ENCODE assay signal across 18 mouse cellular contexts in genomic region chr16:97869193-97870102, GRCm38 (mm10). TPM values are rescaled to one million over a fixed set of nuclear protein-coding genes. Genes with fewer than 3 reads are reported as not detected.
DNase-seq lines count a peak whose midpoint lies in the region; ATAC-seq and TF ChIP-seq lines count a peak whose summit lies in the region.
"Had no signal": no experiment of that assay in that cellular context is flagged by ENCODE, and none has a peak within 500 bp of the region (broad histone marks: within the 10 kb centered on the region; RNA-seq: fewer than 3 reads in every experiment).

No protein-coding gene starts in this region.

- no peaks in the 10 kb centered on the region for H3K79me2 ChIP-seq in CH12.LX (replicated peaks; ENCODE audit: control insufficient read depth, extremely low read depth, insufficient read depth, poor library complexity, severe bottlenecking)

- 0 out of 2 replicates have a peak overlapping the region, but pooled peaks have one; percentile 9 for H3K4me2 ChIP-seq in CH12.LX (ENCODE audit: insufficient read depth, low read depth, poor library complexity, severe bottlenecking)
- no peak overlapping the region for H3K4me2 ChIP-seq in midbrain, embryonic 15.5 days
- no peak overlapping the region for H3K4me2 ChIP-seq in liver, postnatal 0 days (ENCODE audit: low read depth, low read length)
- H3K4me2 ChIP-seq: embryonic facial prominence, embryonic 13.5 days; heart, embryonic 12.5 days had no signal

- 69% methylated on average over 6 of the region's 6 CpGs for WGBS in midbrain, embryonic 15.5 days
- WGBS in liver, postnatal 0 days (ENCODE audit: insufficient replicate concordance) = 67% methylated on average over 6 of the region's 6 CpGs

- no peak for DNase-seq in gastrocnemius, adult 2 months
- no peak for DNase-seq in gastrocnemius, postnatal 36 days
- DNase-seq in CH12.LX (ENCODE audit: extremely low read depth) = peak; percentile 74
- no peak for DNase-seq in liver, postnatal 0 days
- DNase-seq in urinary bladder, postnatal 25 days (ENCODE audit: low spot score) = no peak
- DNase-seq: adrenal gland, postnatal 14 days; cerebellum, adult 18-20 months; cerebellum, adult 9-11 months; cerebellum, postnatal 36 days; gastrocnemius, postnatal 14 days; kidney, adult 2 months had no signal

- no peak overlapping the region for H3K9ac ChIP-seq in CH12.LX (ENCODE audit: insufficient read depth, low read depth)
- no peak overlapping the region for H3K9ac ChIP-seq in midbrain, embryonic 15.5 days
- H3K9ac ChIP-seq in liver, postnatal 0 days (replicated peaks) = no peak overlapping the region
- H3K9ac ChIP-seq: embryonic facial prominence, embryonic 13.5 days; heart, embryonic 12.5 days had no signal

- H3K4me1 ChIP-seq in CH12.LX (ENCODE audit: control insufficient read depth in 1 of 2, insufficient read depth in 2 of 2) = peaks cover 14 to 77% of the 10 kb centered on the region in 2 experiments
- peaks cover 7% of the 10 kb centered on the region; the same call in 1 of the 2 replicates for H3K4me1 ChIP-seq in embryonic fibroblast, embryonic 13.5 days (ENCODE audit: control insufficient read depth, insufficient read depth, low read length)
- no peaks in the 10 kb centered on the region for H3K4me1 ChIP-seq in midbrain, embryonic 15.5 days
- no peaks in the 10 kb centered on the region for H3K4me1 ChIP-seq in liver, postnatal 0 days (ENCODE audit: insufficient read depth)
- H3K4me1 ChIP-seq: embryonic facial prominence, embryonic 13.5 days; heart, embryonic 12.5 days had no signal

- peaks cover 4% of the 10 kb centered on the region for H3K9me3 ChIP-seq in CH12.LX (replicated peaks; ENCODE audit: low read length)
- H3K9me3 ChIP-seq in midbrain, embryonic 15.5 days = no peaks in the 10 kb centered on the region
- no peaks in the 10 kb centered on the region for H3K9me3 ChIP-seq in liver, postnatal 0 days (ENCODE audit: low read length)
- H3K9me3 ChIP-seq: embryonic facial prominence, embryonic 13.5 days; heart, embryonic 12.5 days had no signal

- no peak for ATAC-seq in midbrain, embryonic 15.5 days (replicated peaks)
- ATAC-seq in liver, postnatal 0 days = no peak
- ATAC-seq: forebrain, embryonic 14.5 days; hindbrain, postnatal 0 days; intestine, embryonic 16.5 days had no signal

- H3K4me3 ChIP-seq in gastrocnemius, adult 2 months = no peak overlapping the region
- H3K4me3 ChIP-seq in CH12.LX (replicated peaks in 1 of 3; ENCODE audit: low read depth in 2 of 3, low read length in 2 of 3, poor library complexity in 1 of 3) = no peak overlapping the region
- H3K4me3 ChIP-seq in embryonic fibroblast, embryonic 13.5 days (ENCODE audit: insufficient read depth, low read length) = no peak overlapping the region
- H3K4me3 ChIP-seq in midbrain, embryonic 15.5 days = no peak overlapping the region
- no peak overlapping the region for H3K4me3 ChIP-seq in liver, postnatal 0 days (ENCODE audit: low read depth, low read length)
- H3K4me3 ChIP-seq: embryonic facial prominence, embryonic 13.5 days; heart, embryonic 12.5 days had no signal

- dilution Hi-C loops in CH12.LX (cut with MboI; ENCODE audit: extremely low pct_ligation_motif_present, extremely low pct_unique_long_range_greater_than_20kb, low sequenced_read_pairs) = no loop called here

- no peaks in the 10 kb centered on the region for H3K27me3 ChIP-seq in CH12.LX (replicated peaks)
- H3K27me3 ChIP-seq in midbrain, embryonic 15.5 days (replicated peaks) = no peaks in the 10 kb centered on the region
- no peaks in the 10 kb centered on the region for H3K27me3 ChIP-seq in liver, postnatal 0 days (ENCODE audit: insufficient read depth, low read length)
- H3K27me3 ChIP-seq: embryonic facial prominence, embryonic 13.5 days; heart, embryonic 12.5 days had no signal

- TF ChIP-seq POLR2A in CH12.LX (IDR thresholded peaks at IDR 0.05; ENCODE audit: low read depth, low read length) = no peak
- TF ChIP-seq POLR2A in embryonic fibroblast, embryonic 13.5 days (IDR thresholded peaks at IDR 0.05; ENCODE audit: low read depth, low read length) = no peak

- peak; percentile 95 for TF ChIP-seq EP300 in CH12.LX (IDR thresholded peaks at IDR 0.05; ENCODE audit: low read length)
- no peak for TF ChIP-seq EP300 in liver, postnatal 0 days (IDR thresholded peaks at IDR 0.05; ENCODE audit: low read depth)

- no peak; the same call in 1 of the 2 replicates for TF ChIP-seq RAD21 in CH12.LX (IDR thresholded peaks at IDR 0.05; ENCODE audit: low read depth, low read length)

- TF ChIP-seq CTCF in gastrocnemius, adult 2 months (IDR thresholded peaks at IDR 0.05) = no peak
- TF ChIP-seq CTCF in CH12.LX (conservative IDR thresholded peaks at IDR 0.05 in 1 of 2, IDR thresholded peaks at IDR 0.05 in 1 of 2; ENCODE audit: low read depth in 2 of 2, low read length in 2 of 2) = no peak
- no peak for TF ChIP-seq CTCF in embryonic fibroblast, embryonic 13.5 days (IDR thresholded peaks at IDR 0.05; ENCODE audit: borderline replicate concordance, insufficient read depth, low read length)
- no peak for TF ChIP-seq CTCF in liver, postnatal 0 days (IDR thresholded peaks at IDR 0.05; ENCODE audit: low read depth)

- peaks cover 0 to 44% of the 10 kb centered on the region in 2 experiments for H3K36me3 ChIP-seq in CH12.LX (replicated peaks in 1 of 2; ENCODE audit: control insufficient read depth in 1 of 2, insufficient read depth in 1 of 2, low read length in 1 of 2)
- 0 out of 2 replicates have a peak, but pooled peaks cover 19% of the 10 kb centered on the region for H3K36me3 ChIP-seq in midbrain, embryonic 15.5 days (replicated peaks)
- peaks cover 25% of the 10 kb centered on the region for H3K36me3 ChIP-seq in liver, postnatal 0 days (replicated peaks; ENCODE audit: insufficient read depth, low read length)

- H3K27ac ChIP-seq in gastrocnemius, adult 2 months = peak overlapping the region; percentile 16
- H3K27ac ChIP-seq in CH12.LX (ENCODE audit: insufficient read depth, low read depth) = peak overlapping the region; percentile 22; the same call in 1 of the 2 replicates
- H3K27ac ChIP-seq in embryonic fibroblast, embryonic 13.5 days (ENCODE audit: insufficient read depth, low read length) = peak overlapping the region; percentile 8
- no peak overlapping the region for H3K27ac ChIP-seq in midbrain, embryonic 15.5 days
- H3K27ac ChIP-seq in liver, postnatal 0 days (ENCODE audit: low read depth) = no peak overlapping the region
- H3K27ac ChIP-seq: embryonic facial prominence, embryonic 13.5 days; hindbrain, postnatal 0 days had no signal

- intact Hi-C loops in gastrocnemius, adult 2 months (cut with DNase I) = no loop called here
- intact Hi-C loops in gastrocnemius, postnatal 36 days (cut with DNase I) = no loop called here

- in situ Hi-C loops in CH12.LX (cut with MboI; ENCODE audit: low pct_ligation_motif_present, low pct_unique_long_range_greater_than_20kb, low sequenced_read_pairs) = no loop called here

TF ChIP-seq in CH12.LX, 34 proteins besides CTCF, POLR2A, EP300 and RAD21 (continues in another document):
- peak; percentile 91 for TF ChIP-seq JUN (IDR thresholded peaks at IDR 0.05; ENCODE audit: insufficient read depth, low read depth, low read length)
- TF ChIP-seq ZNF384 (IDR thresholded peaks at IDR 0.05; ENCODE audit: low read depth, low read length) = peak; percentile 90
- TF ChIP-seq GABPA (IDR thresholded peaks at IDR 0.05; ENCODE audit: insufficient replicate concordance, low read depth, low read length) = no peak
- 0 out of 2 replicates have a peak, but pooled peaks have one; percentile 47 for TF ChIP-seq CHD2 (IDR thresholded peaks at IDR 0.05; ENCODE audit: low read length)
- peak; percentile 95 for TF ChIP-seq JUND (conservative IDR thresholded peaks at IDR 0.05; ENCODE audit: low read depth, low read length)
- no peak for TF ChIP-seq USF2 (conservative IDR thresholded peaks at IDR 0.05; ENCODE audit: low read depth, low read length)
- TF ChIP-seq MYC (IDR thresholded peaks at IDR 0.05; ENCODE audit: low read depth, low read length) = peak; percentile 96
- TF ChIP-seq ZKSCAN1 (IDR thresholded peaks at IDR 0.05; ENCODE audit: borderline replicate concordance, low read depth, low read length) = no peak
- peak; percentile 95 for TF ChIP-seq MEF2A (IDR thresholded peaks at IDR 0.05; ENCODE audit: borderline replicate concordance, low read depth, low read length)
- no peak for TF ChIP-seq PAX5 (IDR thresholded peaks at IDR 0.05; ENCODE audit: low read length)
- 0 out of 2 replicates have a peak, but pooled peaks have one; percentile 34 for TF ChIP-seq MAZ (IDR thresholded peaks at IDR 0.05; ENCODE audit: low read depth, low read length)
- TF ChIP-seq ZC3H11A (IDR thresholded peaks at IDR 0.05; ENCODE audit: low read depth, low read length) = no peak
- TF ChIP-seq HCFC1 (IDR thresholded peaks at IDR 0.05; ENCODE audit: low read depth, low read length) = no peak; the same call in 1 of the 2 replicates
- no peak for TF ChIP-seq UBTF (IDR thresholded peaks at IDR 0.05; ENCODE audit: low read depth, low read length)
- TF ChIP-seq TBP (conservative IDR thresholded peaks at IDR 0.05; ENCODE audit: low read depth, low read length) = 0 out of 2 replicates have a peak, but pooled peaks have one; percentile 36
- peak; percentile 89 for TF ChIP-seq MAX (IDR thresholded peaks at IDR 0.05; ENCODE audit: low read length)
- peak; percentile 79 for TF ChIP-seq ETS1 (conservative IDR thresholded peaks at IDR 0.05; ENCODE audit: low read depth, low read length)
- TF ChIP-seq CHD1 (IDR thresholded peaks at IDR 0.05; ENCODE audit: low read depth, low read length) = no peak
- TF ChIP-seq KAT2A (IDR thresholded peaks at IDR 0.05; ENCODE audit: insufficient replicate concordance, low read length) = 0 out of 2 replicates have a peak, but pooled peaks have one; percentile 12
- peak; percentile 52; the same call in 1 of the 2 replicates for TF ChIP-seq MAFK (IDR thresholded peaks at IDR 0.05; ENCODE audit: insufficient replicate concordance, low read length)
- TF ChIP-seq BHLHE40 (IDR thresholded peaks at IDR 0.05; ENCODE audit: low read depth, low read length) = peak; percentile 87
- no peak for TF ChIP-seq POLR2AphosphoS2 (IDR thresholded peaks at IDR 0.05; ENCODE audit: low read depth, low read length)
- TF ChIP-seq NELFE (IDR thresholded peaks at IDR 0.05; ENCODE audit: low read depth, low read length) = no peak
- TF ChIP-seq ELF1 (IDR thresholded peaks at IDR 0.05; ENCODE audit: low read depth, low read length) = no peak

RNA-seq across cellular contexts. Expression of gene Prdm15, which starts 17.8 kb away (rescaled TPM):
- total RNA-seq in gastrocnemius, adult 2 months (2021) = 10 to 100 TPM in 1 of 2 experiments, 1 to 10 TPM in 1; 6.7 to 10.2 TPM
- 1 to 10 TPM; 5.3 to 6.1 TPM for total RNA-seq in gastrocnemius, postnatal 36 days (2021)
- total RNA-seq in CH12.LX (2012; rRNA removed) (7.9 and 9.1 TPM in 2 replicates), CH12.LX (2014; rRNA removed) (6.3 and 6.4 TPM in 2 replicates)
- 6.8 and 7.3 TPM in 2 replicates for polyA plus RNA-seq in CH12.LX (2012; ENCODE audit: insufficient read length, low read depth)
- 8.2 and 9.8 TPM in 2 replicates for polyA plus RNA-seq in embryonic fibroblast, embryonic 13.5 days (2011; ENCODE audit: insufficient read length, low read depth, missing spikeins)
- polyA plus RNA-seq in midbrain, embryonic 15.5 days (2015; fragmentation: Nextera tagmentation; extraction: Ambion mirVana) = 12.9 and 15.6 TPM in 2 replicates
- polyA plus RNA-seq in liver, postnatal 0 days (2015; fragmentation: Nextera tagmentation; extraction: Ambion mirVana) = 1.6 TPM in 2 replicates

Comparison
In these comparisons a context has a peak if more than half of its experiments do, and no peak if none do; other contexts are left out.
1. H3K27ac ChIP-seq: peak in gastrocnemius, adult 2 months (single experiment), CH12.LX (single experiment) and embryonic fibroblast, embryonic 13.5 days (single experiment); none in midbrain, embryonic 15.5 days (single experiment) and liver, postnatal 0 days (single experiment).